Mouse (Mus musculus) erythroid progenitor cell, adult 5-6 weeks (primary cell): ENCODE data around the gene Alms1. TPM values are rescaled to one million over a fixed set of nuclear protein-coding genes. Genes with fewer than 3 reads are reported as not detected.
"Not testable (repeated sequence)": the region's sequence is repeated elsewhere in the genome, so short reads cannot be mapped to it uniquely, and the experiment has no call there.

Experiments used
- ATAC-seq: replicated peaks from 2 replicates; pipeline ENCODE4 v1.8.0; 2016; ENCODE audit warnings: moderate number of reproducible peaks, mild to moderate bottlenecking, moderate TSS enrichment, inconsistent platforms; ENCODE audit not compliant: poor library complexity, low FRiP score, severe bottlenecking
- total RNA-seq, 2 experiments: library from RNA; stranded (forward) in 1 of 2; stranded (reverse) in 1 of 2; fragments of 150-400 nt in 1 of 2; fragments of 186-747, 209-891 nt in 1 of 2; gene quantifications; 2 replicates each; pipeline versions ENCODE4 v1.2.3 to v1.2.4; 2015 to 2017; ENCODE audit warnings: low replicate concordance in 2 of 2

Gene Alms1
- total RNA-seq, 2 experiments from 2014 or later = 50.7 to 66.9 TPM

GRCm38 (mm10) chr6:85709206-85709605 is 121.9 kb downstream of the Alms1 start:
- not testable (repeated sequence) for ATAC-seq

- ATAC-seq = not testable (repeated sequence)
Measured at GRCm38 (mm10) chr6:85709607-85710006, 122.3 kb downstream of the Alms1 start.

- not testable (repeated sequence) for ATAC-seq
Measured at GRCm38 (mm10) chr6:85713105-85713504, 125.8 kb downstream of the Alms1 start, which contains the start of gene Nat8f7. Gene Nat8f7, minus strand, starts transcription at chr6:85713205.

Other genes starting within 250 kb of the Alms1 start
- gene Rab11fip5, start 212.9 kb upstream of the Alms1 start, total RNA-seq (2015; ENCODE audit: low replicate concordance) = 0.36 and 0.84 TPM in 2 replicates
- 3.6 TPM in 1 of 2 replicates, not detected in the other for gene Rab11fip5, start 212.9 kb upstream of the Alms1 start, total RNA-seq (2017; ENCODE audit: low replicate concordance)
- not detected in 2 replicates for gene Noto, start 163.6 kb upstream of the Alms1 start, total RNA-seq (2015; ENCODE audit: low replicate concordance)
- not detected in 2 replicates for gene Noto, start 163.6 kb upstream of the Alms1 start, total RNA-seq (2017; ENCODE audit: low replicate concordance)
- 2.5 and 6.7 TPM in 2 replicates for gene Smyd5, start 155.5 kb upstream of the Alms1 start, total RNA-seq (2015; ENCODE audit: low replicate concordance)
- gene Smyd5, start 155.5 kb upstream of the Alms1 start, total RNA-seq (2017; ENCODE audit: low replicate concordance) = 2.4 and 6.2 TPM in 2 replicates
- 97.7 and 102 TPM in 2 replicates for gene Cct7, start 136.0 kb upstream of the Alms1 start, total RNA-seq (2015; ENCODE audit: low replicate concordance)
- 82.3 and 112 TPM in 2 replicates for gene Cct7, start 136.0 kb upstream of the Alms1 start, total RNA-seq (2017; ENCODE audit: low replicate concordance)
- gene Pradc1, start 135.6 kb upstream of the Alms1 start, total RNA-seq (2015; ENCODE audit: low replicate concordance) = 17.7 and 18.9 TPM in 2 replicates
- 1.4 and 3.1 TPM in 2 replicates for gene Pradc1, start 135.6 kb upstream of the Alms1 start, total RNA-seq (2017; ENCODE audit: low replicate concordance)
- not detected in 2 replicates for gene Fbxo41, start 84.5 kb upstream of the Alms1 start, total RNA-seq (2015; ENCODE audit: low replicate concordance)
- gene Fbxo41, start 84.5 kb upstream of the Alms1 start, total RNA-seq (2017; ENCODE audit: low replicate concordance) = not detected in 2 replicates
- not detected in 2 replicates for gene Egr4, start 73.9 kb upstream of the Alms1 start, total RNA-seq (2015; ENCODE audit: low replicate concordance)
- not detected in 2 replicates for gene Egr4, start 73.9 kb upstream of the Alms1 start, total RNA-seq (2017; ENCODE audit: low replicate concordance)
- not detected in 2 replicates for gene Nat8f7, start 125.7 kb downstream of the Alms1 start, total RNA-seq (2015; ENCODE audit: low replicate concordance)
- not detected in 2 replicates for gene Nat8f7, start 125.7 kb downstream of the Alms1 start, total RNA-seq (2017; ENCODE audit: low replicate concordance)
- not detected in 2 replicates for gene Nat8f3, start 178.2 kb downstream of the Alms1 start, total RNA-seq (2015; ENCODE audit: low replicate concordance)
- gene Nat8f3, start 178.2 kb downstream of the Alms1 start, total RNA-seq (2017; ENCODE audit: low replicate concordance) = not detected in 2 replicates
- gene Nat8f6, start 233.4 kb downstream of the Alms1 start, total RNA-seq (2015; ENCODE audit: low replicate concordance) = not detected in 2 replicates
- gene Nat8f6, start 233.4 kb downstream of the Alms1 start, total RNA-seq (2017; ENCODE audit: low replicate concordance) = not detected in 2 replicates
- not detected in 2 replicates for gene Nat8f5, start 233.4 kb downstream of the Alms1 start, total RNA-seq (2015; ENCODE audit: low replicate concordance)
- gene Nat8f5, start 233.4 kb downstream of the Alms1 start, total RNA-seq (2017; ENCODE audit: low replicate concordance) = not detected in 2 replicates
- gene Nat8, start 244.6 kb downstream of the Alms1 start, total RNA-seq (2015; ENCODE audit: low replicate concordance) = not detected in 2 replicates
- not detected in 2 replicates for gene Nat8, start 244.6 kb downstream of the Alms1 start, total RNA-seq (2017; ENCODE audit: low replicate concordance)